Mouse (Mus musculus) hindbrain, embryonic 15.5 days (tissue): ENCODE results near the gene Mal. TPM values are rescaled to one million over a fixed set of nuclear protein-coding genes. Genes with fewer than 3 reads are reported as not detected.

Experiments
- ATAC-seq: fragments of 200-750 bp; cut with Nextera tagmentation; 2 replicates; pipeline ENCODE4 v1.8.0; 2017; ENCODE audit warnings: low read depth, moderate number of reproducible peaks, moderate TSS enrichment; ENCODE audit not compliant: low FRiP score
- H3K27ac ChIP-seq: fragments of 300-500 bp; sonication (generic); replicated peaks from 2 replicates; pipeline ENCODE4 v1.5.1; 2015; ENCODE audit warnings: mild to moderate bottlenecking, inconsistent platforms
- H3K27me3 ChIP-seq: fragments of 300-500 bp; sonication (generic); 2 replicates; pipeline ENCODE4 v1.6.1; 2015; ENCODE audit warnings: control low read depth, inconsistent platforms
- H3K36me3 ChIP-seq: fragments of 300-500 bp; sonication (generic); 2 replicates; pipeline ENCODE4 v1.6.1; 2015; ENCODE audit warnings: control low read depth, inconsistent platforms
- H3K4me1 ChIP-seq: fragments of 300-500 bp; sonication (generic); replicated peaks from 2 replicates; pipeline ENCODE4 v1.6.1; 2015; ENCODE audit warnings: control low read depth, inconsistent platforms
- H3K4me2 ChIP-seq: fragments of 300-500 bp; sonication (generic); 2 replicates; pipeline ENCODE4 v1.6.1; 2015; ENCODE audit warnings: moderate library complexity, mild to moderate bottlenecking, inconsistent platforms
- H3K4me3 ChIP-seq: fragments of 300-500 bp; sonication (generic); 2 replicates; pipeline ENCODE4 v1.5.1; 2015; ENCODE audit warnings: mild to moderate bottlenecking, inconsistent platforms
- H3K9ac ChIP-seq: fragments of 300-500 bp; sonication (generic); 2 replicates; pipeline ENCODE4 v1.6.1; 2015; ENCODE audit warnings: inconsistent platforms
- H3K9me3 ChIP-seq: fragments of 300-500 bp; sonication (generic); 2 replicates; pipeline ENCODE4 v1.6.1; 2016; ENCODE audit warnings: control low read depth, inconsistent platforms
- WGBS: fragments of 180-500 bp; shearing (Covaris S2); methylation state at CpG from one replicate; pipeline ENCODE4 v1.1.7; 2015; 5-methylcytosine and 5-hydroxymethylcytosine counted together
- polyA plus RNA-seq: library from polyadenylated mRNA; unstranded; fragments of >200 nt; fragmentation: Nextera tagmentation; extraction: Ambion mirVana; gene quantifications from 2 replicates; pipeline ENCODE4 v1.2.1, GENCODE M21; 2015

Gene Mal
- polyA plus RNA-seq, 1 experiment from 2014 or later = 2.9 TPM

DNA sequence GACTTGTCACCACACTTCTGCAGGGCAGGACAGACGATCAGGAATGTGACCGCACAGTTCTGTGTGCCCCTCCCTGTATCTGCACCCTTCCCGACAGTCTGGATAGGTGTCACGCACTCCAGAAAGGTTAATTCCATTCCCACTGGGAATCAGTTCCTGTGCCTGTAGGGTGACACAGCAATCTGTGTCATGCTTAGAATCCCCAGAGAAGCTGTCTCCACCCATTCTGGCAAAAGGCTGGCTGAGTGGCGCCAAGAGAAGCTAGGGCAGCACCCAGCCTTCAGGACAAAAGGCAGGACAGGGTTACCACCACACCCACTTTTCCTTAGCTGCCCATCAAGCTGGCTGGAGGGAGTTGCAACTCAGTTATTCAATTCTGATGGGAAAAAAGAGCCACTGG lies 6.6 kb downstream of the Mal start:
- no peak overlapping the region for H3K4me3 ChIP-seq
- H3K9ac ChIP-seq = no peak overlapping the region
- H3K4me1 ChIP-seq = no peaks in the 10 kb centered on the region
- no peaks in the 10 kb centered on the region for H3K36me3 ChIP-seq
- no peak overlapping the region for H3K27ac ChIP-seq
- 83% methylated on average over 5 of the region's 5 CpGs for WGBS
- ATAC-seq = no peak
- H3K27me3 ChIP-seq = peaks cover 14% of the 10 kb centered on the region
- no peaks in the 10 kb centered on the region for H3K9me3 ChIP-seq
- H3K4me2 ChIP-seq = no peak overlapping the region

GRCm38 (mm10) chr2:127648145-127648544 lies 8.3 kb downstream of the Mal start:
- no peaks in the 10 kb centered on the region for H3K36me3 ChIP-seq
- WGBS = 95% methylated on average over 6 of the region's 6 CpGs
- no peak overlapping the region for H3K4me3 ChIP-seq
- no peak overlapping the region for H3K4me2 ChIP-seq
- H3K27me3 ChIP-seq = no peaks in the 10 kb centered on the region
- no peak for ATAC-seq
- H3K27ac ChIP-seq = no peak overlapping the region
- no peak overlapping the region for H3K9ac ChIP-seq
- no peaks in the 10 kb centered on the region for H3K4me1 ChIP-seq
- no peaks in the 10 kb centered on the region for H3K9me3 ChIP-seq

DNA sequence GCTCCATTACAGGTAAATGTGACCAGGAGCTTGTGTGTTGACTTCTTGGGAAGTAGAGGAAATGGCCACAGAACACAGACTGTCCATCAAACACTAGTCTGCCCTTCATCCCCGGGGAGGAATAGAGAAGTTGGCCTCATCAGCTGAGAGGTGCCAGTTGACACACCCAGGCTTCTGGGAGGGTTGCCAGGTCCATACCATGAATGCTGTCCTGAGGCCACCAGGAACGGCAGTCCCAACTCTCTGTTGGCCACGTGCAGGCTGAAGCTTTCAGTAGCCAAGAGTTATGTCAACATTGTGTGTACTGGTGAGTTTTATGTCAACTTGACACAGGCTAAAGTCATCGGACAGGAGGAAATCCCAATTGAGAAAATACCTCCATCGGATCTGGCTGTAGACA lies 9.6 kb downstream of the Mal start:
- Histone ChIP-seq H3K9me3 (no peaks in the 10 kb centered on the region), H3K4me1 (no peaks in the 10 kb centered on the region), H3K9ac (no peak overlapping the region), H3K36me3 (no peaks in the 10 kb centered on the region), H3K27ac (no peak overlapping the region), H3K4me2 (no peak overlapping the region), H3K4me3 (no peak overlapping the region), H3K27me3 (no peaks in the 10 kb centered on the region)
- no peak for ATAC-seq
- 79% methylated on average over 5 of the region's 5 CpGs for WGBS

- no peaks in the 10 kb centered on the region for H3K9me3 ChIP-seq
- no peak for ATAC-seq
- H3K4me2 ChIP-seq = no peak overlapping the region
- no peaks in the 10 kb centered on the region for H3K27me3 ChIP-seq
- no peak overlapping the region for H3K27ac ChIP-seq
- no peak overlapping the region for H3K4me3 ChIP-seq
- WGBS = 75% methylated on average over 19 of the region's 19 CpGs
- H3K4me1 ChIP-seq = no peaks in the 10 kb centered on the region
- H3K36me3 ChIP-seq = no peaks in the 10 kb centered on the region
- H3K9ac ChIP-seq = no peak overlapping the region
Observed at GRCm38 (mm10) chr2:127643728-127644704, 12.5 kb downstream of the Mal start.

DNA sequence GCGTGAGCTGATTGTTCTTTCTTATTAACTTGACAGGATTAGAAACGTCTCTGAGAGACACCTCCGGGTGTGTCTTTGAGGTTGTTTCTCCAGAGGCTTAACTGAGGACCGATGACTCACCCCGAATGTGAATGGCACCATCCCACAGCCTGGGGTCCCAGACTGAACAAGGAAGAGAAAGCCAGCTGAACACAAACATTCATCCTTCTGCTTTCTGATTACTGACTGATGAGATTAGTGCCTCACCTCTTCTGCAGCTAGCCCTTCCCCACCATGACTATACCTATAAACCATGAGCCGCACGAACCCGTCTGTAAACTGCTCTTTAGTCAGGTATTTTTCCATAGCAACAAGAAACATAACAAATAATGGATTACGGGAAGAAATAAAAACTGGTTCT lies 17.5 kb downstream of the Mal start:
- no peak for ATAC-seq
- Histone ChIP-seq H3K4me2 (no peak overlapping the region), H3K4me1 (no peaks in the 10 kb centered on the region), H3K9ac (no peak overlapping the region), H3K9me3 (no peaks in the 10 kb centered on the region), H3K27ac (no peak overlapping the region), H3K36me3 (no peaks in the 10 kb centered on the region), H3K27me3 (no peaks in the 10 kb centered on the region), H3K4me3 (no peak overlapping the region)
- 83% methylated on average over 9 of the region's 9 CpGs for WGBS

GRCm38 (mm10) chr2:127635581-127635980 lies 20.9 kb downstream of the Mal start:
- no peak for ATAC-seq
- no peak overlapping the region for H3K4me3 ChIP-seq
- H3K4me1 ChIP-seq = no peaks in the 10 kb centered on the region
- no peaks in the 10 kb centered on the region for H3K36me3 ChIP-seq
- 83% methylated on average over 6 of the region's 6 CpGs for WGBS
- no peak overlapping the region for H3K9ac ChIP-seq
- H3K4me2 ChIP-seq = no peak overlapping the region
- H3K27me3 ChIP-seq = no peaks in the 10 kb centered on the region
- H3K27ac ChIP-seq = no peak overlapping the region
- H3K9me3 ChIP-seq = no peaks in the 10 kb centered on the region

- no peak overlapping the region for H3K9ac ChIP-seq
- no peak overlapping the region for H3K4me3 ChIP-seq
- no peak overlapping the region for H3K4me2 ChIP-seq
- no peak for ATAC-seq
- no peaks in the 10 kb centered on the region for H3K36me3 ChIP-seq
- no peaks in the 10 kb centered on the region for H3K4me1 ChIP-seq
- no peaks in the 10 kb centered on the region for H3K27me3 ChIP-seq
- 63% methylated on average over 2 of the region's 2 CpGs for WGBS
- H3K9me3 ChIP-seq = no peaks in the 10 kb centered on the region
- no peak overlapping the region for H3K27ac ChIP-seq
Observed at GRCm38 (mm10) chr2:127632601-127633000, 23.9 kb downstream of the Mal start.

DNA sequence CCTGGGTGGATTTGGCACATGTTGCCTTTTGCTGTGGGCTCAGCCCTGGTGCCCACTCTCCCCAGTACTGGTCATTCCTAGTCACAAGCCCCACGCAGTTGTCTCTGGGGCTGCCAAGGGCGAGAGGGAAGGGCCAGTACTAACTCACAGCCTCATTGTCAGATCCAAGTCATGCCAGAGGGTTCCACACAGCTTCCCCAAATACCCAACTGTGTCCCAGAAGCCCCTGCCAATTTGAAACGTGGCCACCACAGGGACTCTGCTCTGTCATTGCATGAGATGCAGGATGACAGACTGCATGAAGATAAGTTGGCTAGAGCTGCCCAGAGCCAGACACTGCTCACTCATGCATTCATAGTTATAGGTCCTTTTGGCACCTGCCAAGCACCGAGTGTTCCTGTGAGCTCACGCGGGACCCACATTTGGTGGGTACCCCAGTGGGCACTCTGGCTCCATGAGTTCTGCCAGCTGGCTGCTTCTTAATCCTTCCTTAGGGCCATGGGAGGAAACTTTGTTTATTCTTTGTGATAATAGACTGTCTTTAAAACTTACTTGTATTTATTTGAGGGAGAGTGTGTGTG lies 28.4 kb downstream of the Mal start:
- no peaks in the 10 kb centered on the region for H3K4me1 ChIP-seq
- H3K9ac ChIP-seq = no peak overlapping the region
- H3K9me3 ChIP-seq = no peaks in the 10 kb centered on the region
- H3K36me3 ChIP-seq = no peaks in the 10 kb centered on the region
- peak; percentile 30; the same call in 1 of the 2 replicates for ATAC-seq
- WGBS = 70% methylated on average over 6 of the region's 6 CpGs
- no peak overlapping the region for H3K27ac ChIP-seq
- H3K27me3 ChIP-seq = no peaks in the 10 kb centered on the region
- H3K4me2 ChIP-seq = no peak overlapping the region
- no peak overlapping the region for H3K4me3 ChIP-seq

GRCm38 (mm10) chr2:127627354-127627753 lies 29.1 kb downstream of the Mal start:
- Histone ChIP-seq H3K4me1 (no peaks in the 10 kb centered on the region; the same call in 1 of the 2 replicates), H3K27me3 (no peaks in the 10 kb centered on the region), H3K27ac (no peak overlapping the region), H3K9me3 (no peaks in the 10 kb centered on the region), H3K4me3 (no peak overlapping the region), H3K36me3 (no peaks in the 10 kb centered on the region), H3K9ac (no peak overlapping the region), H3K4me2 (no peak overlapping the region)
- ATAC-seq = no peak; the same call in 1 of the 2 replicates
- 33% methylated on average over 6 of the region's 6 CpGs for WGBS

DNA sequence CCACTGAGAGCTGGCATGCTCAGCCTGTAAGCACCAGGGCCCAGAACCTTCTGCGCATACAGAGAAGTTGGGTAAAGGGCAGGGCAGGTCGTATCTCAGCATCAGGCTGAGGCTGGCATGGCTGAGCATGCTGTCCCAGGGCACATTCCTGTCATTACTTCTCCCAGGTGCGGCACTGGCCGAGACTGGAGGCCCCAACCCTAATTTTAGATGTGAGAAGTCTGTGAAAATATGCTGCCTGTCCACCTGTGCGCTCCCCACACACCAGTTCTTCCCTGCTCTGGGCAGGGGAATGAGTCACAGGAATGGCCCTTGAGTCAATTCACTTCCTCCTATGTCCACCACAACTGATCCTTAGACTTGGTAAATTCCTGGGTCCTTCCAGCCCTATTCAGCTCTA lies 30.8 kb downstream of the Mal start:
- no peaks in the 10 kb centered on the region; the same call in 1 of the 2 replicates for H3K4me1 ChIP-seq
- H3K4me3 ChIP-seq = no peak overlapping the region
- no peaks in the 10 kb centered on the region for H3K27me3 ChIP-seq
- WGBS = 82% methylated on average over 5 of the region's 5 CpGs
- ATAC-seq = no peak
- no peaks in the 10 kb centered on the region for H3K9me3 ChIP-seq
- H3K4me2 ChIP-seq = no peak overlapping the region
- H3K27ac ChIP-seq = no peak overlapping the region
- H3K9ac ChIP-seq = no peak overlapping the region
- H3K36me3 ChIP-seq = no peaks in the 10 kb centered on the region

DNA sequence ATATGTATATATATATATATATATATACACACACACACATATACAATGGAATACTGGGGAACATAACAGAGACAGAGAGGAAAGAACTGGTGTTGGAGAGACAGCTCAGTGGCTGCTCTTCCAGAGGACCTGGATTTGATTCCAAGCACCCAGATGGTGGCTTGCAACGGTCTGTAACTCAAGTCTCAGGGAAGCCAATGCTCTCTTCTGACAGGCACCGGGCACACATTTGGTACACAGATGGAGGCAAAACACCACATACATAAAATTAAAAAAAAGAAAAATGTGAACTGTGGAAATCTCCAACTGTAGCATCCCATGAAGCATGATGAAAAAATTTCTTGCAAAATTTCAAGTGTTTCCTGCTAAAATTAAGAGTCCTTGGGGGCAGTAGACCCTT lies 31.7 kb downstream of the Mal start:
- WGBS = 90% methylated on average over 2 of the region's 2 CpGs
- no peaks in the 10 kb centered on the region for H3K36me3 ChIP-seq
- ATAC-seq = no peak
- no peaks in the 10 kb centered on the region for H3K27me3 ChIP-seq
- H3K9me3 ChIP-seq = no peaks in the 10 kb centered on the region
- H3K4me1 ChIP-seq = no peaks in the 10 kb centered on the region; the same call in 1 of the 2 replicates
- H3K4me3 ChIP-seq = no peak overlapping the region
- no peak overlapping the region for H3K9ac ChIP-seq
- no peak overlapping the region for H3K4me2 ChIP-seq
- H3K27ac ChIP-seq = no peak overlapping the region

DNA sequence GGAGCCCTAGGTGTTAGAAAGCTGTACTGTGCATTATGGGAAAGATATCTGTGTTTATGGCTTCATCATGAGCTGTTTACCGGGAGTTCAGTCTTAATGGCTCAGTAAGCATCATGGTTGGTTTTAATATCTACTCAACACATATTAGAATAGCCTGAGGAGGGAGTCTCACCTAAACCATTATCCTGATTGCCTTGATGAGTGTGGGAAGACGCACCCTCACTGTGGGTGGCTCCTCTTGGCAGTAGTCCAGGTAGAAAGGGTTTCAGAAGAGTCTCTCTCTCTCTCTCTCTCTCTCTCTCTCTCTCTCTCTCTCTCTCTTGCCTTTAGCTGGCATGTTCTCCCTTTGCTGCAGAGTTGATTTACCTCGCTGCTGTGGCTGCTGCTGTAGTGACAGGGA lies 34.4 kb downstream of the Mal start:
- Histone ChIP-seq H3K4me1 (no peaks in the 10 kb centered on the region; the same call in 1 of the 2 replicates), H3K4me2 (no peak overlapping the region), H3K27me3 (no peaks in the 10 kb centered on the region), H3K9ac (no peak overlapping the region), H3K36me3 (no peaks in the 10 kb centered on the region), H3K9me3 (no peaks in the 10 kb centered on the region), H3K4me3 (no peak overlapping the region), H3K27ac (peak overlapping the region; percentile 34; the same call in 1 of the 2 replicates)
- peak; percentile 48; the same call in 1 of the 2 replicates for ATAC-seq
- WGBS = 50% methylated on average over 3 of the region's 3 CpGs
